Mouse (Mus musculus): ENCODE measurements around the gene Cerk. TPM values are rescaled to one million over a fixed set of nuclear protein-coding genes. Genes with fewer than 3 reads are reported as not detected.

Gene Cerk
- polyA plus RNA-seq (2017; shearing (Covaris generic)) = 39.7 TPM

GRCm38 (mm10) chr15:86185689-86186569, at the start of gene Cerk:
TSS of gene Cerk (minus strand) at chr15:86186141.

GRCm38 (mm10) chr15:86213753-86214548, 28.0 kb upstream of the Cerk start, which contains the start of gene Tbc1d22a:
TSS of gene Tbc1d22a (plus strand) at chr15:86214459.

Other genes starting within 250 kb of the Cerk start
- gene Celsr1, start 152.4 kb downstream of the Cerk start, polyA plus RNA-seq (2017; shearing (Covaris generic)) = 9.8 TPM
- 125 TPM for gene Gramd4, start 128.4 kb downstream of the Cerk start, polyA plus RNA-seq (2017; shearing (Covaris generic))
- gene Tbc1d22a, start 28.3 kb upstream of the Cerk start, polyA plus RNA-seq (2017; shearing (Covaris generic)) = 18.7 TPM